Mouse (Mus musculus) liver, embryonic 13.5 days (tissue): ENCODE results near the gene Setd1a. TPM values are rescaled to one million over a fixed set of nuclear protein-coding genes. Genes with fewer than 3 reads are reported as not detected.
"Not testable (repeated sequence)": the region's sequence is repeated elsewhere in the genome, so short reads cannot be mapped to it uniquely, and the experiment has no call there.

ENCODE experiments used
- ATAC-seq: fragments of 200-750 bp; cut with Nextera tagmentation; 2 replicates; pipeline ENCODE4 v1.8.0; 2017; ENCODE audit warnings: low read depth, mild to moderate bottlenecking, moderate number of reproducible peaks, moderate library complexity
- DNase-seq: peaks from one replicate; pipeline ENCODE4 v3.0.0; 2022
- H3K27ac ChIP-seq: fragments of 300-500 bp; sonication (generic); 2 replicates; pipeline ENCODE4 v1.5.1; 2015; ENCODE audit warnings: moderate library complexity, mild to moderate bottlenecking, inconsistent platforms
- H3K27me3 ChIP-seq: fragments of 300-500 bp; sonication (generic); 2 replicates; pipeline ENCODE4 v1.6.1; 2015; ENCODE audit warnings: mild to moderate bottlenecking, inconsistent platforms
- H3K36me3 ChIP-seq: fragments of 300-500 bp; sonication (generic); 2 replicates; pipeline ENCODE4 v1.6.1; 2015; ENCODE audit warnings: mild to moderate bottlenecking, inconsistent platforms
- H3K4me1 ChIP-seq: fragments of 300-500 bp; sonication (generic); replicated peaks from 2 replicates; pipeline ENCODE4 v1.6.1; 2015; ENCODE audit warnings: inconsistent platforms
- H3K4me2 ChIP-seq: fragments of 300-500 bp; sonication (generic); 2 replicates; pipeline ENCODE4 v1.6.1; 2015; ENCODE audit warnings: inconsistent platforms, mild to moderate bottlenecking, moderate library complexity
- H3K4me3 ChIP-seq: fragments of 300-500 bp; sonication (generic); replicated peaks from 2 replicates; pipeline ENCODE4 v1.5.1; 2015; ENCODE audit warnings: mild to moderate bottlenecking, inconsistent platforms
- H3K9ac ChIP-seq: fragments of 300-500 bp; sonication (generic); 2 replicates; pipeline ENCODE4 v1.6.1; 2015; ENCODE audit warnings: mild to moderate bottlenecking, inconsistent platforms
- H3K9me3 ChIP-seq: fragments of 300-500 bp; sonication (generic); replicated peaks from 2 replicates; pipeline ENCODE4 v1.6.1; 2016; ENCODE audit warnings: inconsistent platforms
- WGBS: fragments of 180-500 bp; shearing (Covaris S2); methylation state at CpG from one replicate; pipeline ENCODE4 v1.1.7; 2015; ENCODE audit not compliant: insufficient replicate concordance; 5-methylcytosine and 5-hydroxymethylcytosine counted together
- polyA plus RNA-seq: library from polyadenylated mRNA; unstranded; fragments of >200 nt; fragmentation: Nextera tagmentation; extraction: Ambion mirVana; gene quantifications from 2 replicates; pipeline ENCODE4 v1.2.1, GENCODE M21; 2015

The Setd1a gene
- polyA plus RNA-seq, 1 experiment from 2014 or later: 8.4 TPM

DNA sequence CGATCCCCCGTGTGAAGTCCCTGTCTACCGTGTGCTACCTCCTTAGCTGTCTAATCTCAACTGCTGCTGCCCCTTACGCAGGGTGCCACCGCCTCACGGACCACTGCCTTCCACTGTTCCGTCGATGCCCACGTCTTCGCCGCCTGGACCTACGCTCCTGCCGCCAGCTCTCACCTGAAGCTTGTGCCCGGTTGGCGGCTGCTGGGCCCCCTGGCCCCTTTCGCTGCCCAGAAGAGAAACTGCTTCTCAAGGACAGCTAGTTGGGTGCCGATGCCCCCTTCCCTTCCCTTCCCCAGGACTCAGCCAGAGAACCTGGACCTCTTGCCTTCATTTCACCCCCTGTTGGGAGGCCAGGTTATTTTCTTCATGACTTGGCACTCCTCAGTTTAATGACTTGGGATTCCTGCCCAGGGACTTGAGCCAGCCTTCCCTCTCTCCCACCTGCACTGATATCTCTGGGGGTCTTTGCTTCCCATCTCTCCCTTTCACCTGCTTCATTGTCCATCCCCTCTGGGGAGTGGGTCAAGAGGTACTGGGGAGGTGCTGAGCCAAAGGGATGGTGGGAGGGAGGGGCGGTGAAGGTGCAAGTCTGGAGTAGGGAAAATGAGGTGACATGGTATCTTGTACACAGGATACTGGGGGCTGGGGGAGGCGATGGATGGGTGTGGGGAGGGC, 8.7 kb upstream of the Setd1a start:
- peak overlapping the region; percentile 96 for H3K4me2 ChIP-seq
- no peak for DNase-seq
- peak; percentile 35 for ATAC-seq
- 59% methylated on average over 19 of the region's 19 CpGs for WGBS
- H3K27ac ChIP-seq: peak overlapping the region; percentile 98
- H3K27me3 ChIP-seq: no peaks in the 10 kb centered on the region
- H3K4me1 ChIP-seq: peaks cover 76% of the 10 kb centered on the region
- peaks cover 9% of the 10 kb centered on the region for H3K36me3 ChIP-seq
- H3K4me3 ChIP-seq: peak overlapping the region; percentile 73
- peak overlapping the region; percentile 92 for H3K9ac ChIP-seq
- H3K9me3 ChIP-seq: no peaks in the 10 kb centered on the region

GRCm38 (mm10) chr7:127768346-127768996, 8.0 kb upstream of the Setd1a start:
- H3K27me3 ChIP-seq: no peaks in the 10 kb centered on the region
- H3K4me2 ChIP-seq: peak overlapping the region; percentile 96
- DNase-seq (no peak), ATAC-seq (no peak)
- H3K9me3 ChIP-seq: no peaks in the 10 kb centered on the region
- peaks cover 8% of the 10 kb centered on the region for H3K36me3 ChIP-seq
- WGBS: 50% methylated on average over 13 of the region's 13 CpGs
- peak overlapping the region; percentile 98 for H3K27ac ChIP-seq
- H3K9ac ChIP-seq: peak overlapping the region; percentile 92
- H3K4me1 ChIP-seq: peaks cover 82% of the 10 kb centered on the region
- H3K4me3 ChIP-seq: peak overlapping the region; percentile 73

DNA sequence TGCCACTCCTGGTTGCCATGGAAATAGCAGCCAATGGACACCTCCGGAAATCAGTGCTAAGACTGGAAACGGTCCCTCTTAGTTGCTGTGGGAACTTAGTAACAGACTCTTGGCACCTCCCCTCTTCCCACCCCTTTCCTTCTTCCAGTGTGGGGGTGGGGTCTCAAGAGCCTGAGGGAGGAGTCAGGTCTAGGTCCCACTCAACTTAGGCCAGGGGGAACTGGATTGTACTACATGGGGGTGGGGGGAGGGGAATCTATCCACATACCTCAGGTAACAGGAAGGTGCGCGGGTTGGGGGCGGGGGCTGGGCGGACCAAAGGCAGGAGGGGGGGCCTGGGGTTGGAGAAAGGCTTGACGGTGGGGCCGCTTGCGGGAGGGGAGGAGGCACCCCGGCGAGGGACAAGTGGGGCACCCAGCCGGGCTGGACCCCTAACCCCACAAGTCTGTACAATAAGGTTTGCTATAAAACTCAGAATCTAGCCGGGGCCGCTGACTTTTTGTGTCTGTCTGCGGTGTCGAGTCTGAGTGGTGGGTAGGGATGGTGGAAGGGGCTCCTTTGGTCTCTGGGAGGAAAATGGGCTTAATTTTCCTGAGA, 7.4 kb upstream of the Setd1a start:
- DNase-seq (peak; percentile 70), ATAC-seq (0 out of 2 replicates have a peak, but pooled peaks have one; percentile 1)
- H3K27ac ChIP-seq: peak overlapping the region; percentile 98
- H3K9me3 ChIP-seq: no peaks in the 10 kb centered on the region
- peak overlapping the region; percentile 73 for H3K4me3 ChIP-seq
- H3K4me2 ChIP-seq: peak overlapping the region; percentile 96
- H3K4me1 ChIP-seq: peaks cover 88% of the 10 kb centered on the region
- no peaks in the 10 kb centered on the region for H3K27me3 ChIP-seq
- WGBS: under 1% methylated on average over 16 of the region's 16 CpGs
- peak overlapping the region; percentile 92 for H3K9ac ChIP-seq
- H3K36me3 ChIP-seq: peaks cover 7% of the 10 kb centered on the region

DNA sequence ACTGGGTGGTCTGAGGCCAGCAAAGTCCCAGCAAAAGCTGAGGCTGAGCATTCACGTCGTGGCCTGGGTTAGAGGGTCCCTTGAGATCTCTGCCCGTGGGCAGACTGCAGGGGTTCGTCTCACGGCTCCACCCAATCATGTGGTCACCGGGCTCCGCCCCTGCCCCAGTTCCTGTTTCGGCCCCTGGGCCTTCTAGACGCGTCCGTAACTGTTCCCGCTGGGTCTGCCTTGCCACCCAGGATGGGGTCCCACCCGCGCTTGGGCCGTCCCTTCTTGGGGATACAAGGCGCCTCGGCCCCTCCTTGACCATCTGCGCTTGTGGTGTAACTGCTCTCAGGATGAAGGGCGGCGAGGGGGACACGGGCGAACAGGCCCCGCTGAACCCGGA, 6.8 kb upstream of the Setd1a start, which contains the start of gene Orai3:
Orai3 (plus strand) TSS at position 165 of the 388 bp plus-strand sequence.
- 0% methylated on average over 24 of the region's 24 CpGs for WGBS
- no peaks in the 10 kb centered on the region for H3K9me3 ChIP-seq
- H3K36me3 ChIP-seq: peaks cover 10% of the 10 kb centered on the region
- peak within 1 kb of the TSS; percentile 92 for H3K9ac ChIP-seq
- H3K27me3 ChIP-seq: no peaks in the 10 kb centered on the region
- peak within 1 kb of the TSS; percentile 73 for H3K4me3 ChIP-seq
- H3K4me1 ChIP-seq: peaks cover 93% of the 10 kb centered on the region
- ATAC-seq (peak; percentile 33), DNase-seq (peak; percentile 74)
- H3K4me2 ChIP-seq: peak within 1 kb of the TSS; percentile 96
- H3K27ac ChIP-seq: peak within 1 kb of the TSS; percentile 98

DNA sequence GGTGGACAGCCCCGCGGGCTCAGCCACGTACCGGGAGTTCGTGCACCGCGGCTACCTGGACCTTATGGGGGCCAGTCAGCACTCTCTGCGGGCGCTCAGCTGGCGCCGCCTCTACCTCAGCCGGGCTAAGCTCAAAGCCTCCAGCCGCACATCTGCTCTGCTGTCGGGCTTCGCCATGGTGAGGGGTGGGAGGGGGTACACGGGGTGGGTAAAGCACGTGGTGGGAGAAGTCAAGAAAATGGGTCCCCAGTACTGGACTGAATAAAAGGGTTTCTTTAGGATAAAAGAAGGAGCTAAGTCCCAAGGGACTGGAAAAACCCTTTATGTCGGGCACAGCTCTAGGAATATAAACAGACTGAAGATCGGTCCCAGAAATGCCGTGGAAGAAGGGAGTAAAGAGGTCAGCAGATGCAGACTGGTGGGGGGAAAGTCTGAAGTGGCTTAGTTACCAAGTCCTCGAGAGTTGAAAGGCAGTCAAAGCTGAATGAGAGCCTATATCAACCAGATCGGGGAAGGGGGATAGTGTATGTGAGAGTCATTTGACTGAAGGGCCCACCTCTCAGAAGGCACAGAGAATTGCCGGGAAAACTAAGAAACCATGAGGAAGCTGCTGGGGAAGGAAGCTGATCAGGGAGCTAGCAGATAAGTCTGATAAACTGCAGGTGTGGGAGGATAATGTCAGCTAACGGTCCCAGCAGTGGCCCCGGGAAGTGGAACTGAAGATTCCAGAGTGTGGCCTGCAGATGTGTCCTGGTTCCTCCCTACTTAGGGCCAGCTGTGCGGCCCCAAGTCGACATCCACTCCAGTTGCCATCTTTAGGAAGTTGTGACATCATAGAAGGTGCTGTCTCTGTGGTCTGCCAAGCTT, 6.2 kb upstream of the Setd1a start:
- no peak for ATAC-seq
- peaks cover 92% of the 10 kb centered on the region for H3K4me1 ChIP-seq

DNA sequence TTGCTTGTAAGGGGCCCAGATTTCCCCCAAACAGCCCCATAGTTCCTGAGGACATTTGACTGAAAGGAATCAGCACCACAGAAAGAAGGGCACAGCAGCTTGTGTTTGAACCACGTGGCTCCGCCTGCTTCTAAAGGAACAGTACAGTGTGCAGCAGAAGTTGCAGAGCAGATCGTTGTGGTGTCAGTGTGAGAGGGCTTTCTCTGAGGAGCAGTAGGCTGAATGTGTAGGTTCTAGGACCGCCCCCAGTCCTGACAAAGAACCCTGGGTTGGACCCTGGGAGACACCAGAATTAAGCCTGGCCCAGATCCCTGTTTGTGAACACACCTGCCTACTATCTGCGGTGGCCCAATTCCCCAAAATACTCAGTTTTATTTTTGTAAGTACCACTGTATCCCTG, 5.2 kb upstream of the Setd1a start:
- Histone ChIP-seq H3K36me3 (peaks cover 10% of the 10 kb centered on the region), H3K9me3 (no peaks in the 10 kb centered on the region), H3K27me3 (no peaks in the 10 kb centered on the region), H3K9ac (peak overlapping the region; percentile 92; the same call in 1 of the 2 replicates), H3K4me1 (peaks cover 90% of the 10 kb centered on the region), H3K27ac (peak overlapping the region; percentile 98), H3K4me2 (peak overlapping the region; percentile 96), H3K4me3 (peak overlapping the region; percentile 73; the same call in 1 of the 2 replicates)
- 49% methylated on average over 5 of the region's 5 CpGs for WGBS
- no peak for ATAC-seq
- DNase-seq: no peak

More for the DNA sequence above, 6.2 kb upstream of the Setd1a start:
- peak overlapping the region; percentile 96 for H3K4me2 ChIP-seq
- no peaks in the 10 kb centered on the region for H3K27me3 ChIP-seq
- peak overlapping the region; percentile 98 for H3K27ac ChIP-seq
- H3K9me3 ChIP-seq: no peaks in the 10 kb centered on the region
- peak overlapping the region; percentile 92 for H3K9ac ChIP-seq
- peak overlapping the region; percentile 73 for H3K4me3 ChIP-seq
- peaks cover 10% of the 10 kb centered on the region for H3K36me3 ChIP-seq
- under 1% methylated on average over 27 of the region's 27 CpGs for WGBS
- DNase-seq: peak; percentile 24

GRCm38 (mm10) chr7:127772080-127772479, 4.4 kb upstream of the Setd1a start:
- Histone ChIP-seq H3K27me3 (no peaks in the 10 kb centered on the region), H3K4me2 (no peak overlapping the region), H3K9ac (no peak overlapping the region), H3K27ac (no peak overlapping the region), H3K9me3 (no peaks in the 10 kb centered on the region), H3K4me3 (no peak overlapping the region), H3K36me3 (peaks cover 10% of the 10 kb centered on the region), H3K4me1 (peaks cover 82% of the 10 kb centered on the region)
- DNase-seq (no peak), ATAC-seq (no peak)
- 41% methylated on average over 3 of the region's 3 CpGs for WGBS

DNA sequence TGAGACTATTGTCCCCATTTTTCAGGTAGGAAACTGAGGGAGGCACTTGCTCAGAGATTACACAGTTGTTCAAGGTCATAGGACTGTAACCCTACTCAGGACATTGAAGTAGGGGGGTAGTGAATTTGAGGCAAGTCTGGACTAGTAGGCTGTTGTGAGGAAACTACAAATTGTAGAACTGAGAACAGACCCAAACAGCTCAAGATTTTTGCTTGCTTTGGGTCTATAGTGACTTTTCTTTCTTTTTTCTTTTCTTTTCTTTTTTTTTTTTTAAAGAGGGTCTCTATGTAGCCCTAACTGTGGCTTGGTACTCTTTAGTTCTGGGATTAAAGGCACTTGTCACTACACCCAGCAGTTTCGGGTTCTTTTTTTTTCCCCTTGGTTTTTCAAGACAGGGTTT, 3.9 kb upstream of the Setd1a start:
- Histone ChIP-seq H3K9me3 (no peaks in the 10 kb centered on the region), H3K36me3 (peaks cover 9% of the 10 kb centered on the region), H3K4me2 (no peak overlapping the region), H3K4me3 (no peak overlapping the region), H3K4me1 (peaks cover 77% of the 10 kb centered on the region), H3K9ac (no peak overlapping the region), H3K27ac (no peak overlapping the region), H3K27me3 (no peaks in the 10 kb centered on the region)
- ATAC-seq (no peak), DNase-seq (no peak)
- WGBS: 64% methylated on average over 1 of the region's 1 CpGs

DNA sequence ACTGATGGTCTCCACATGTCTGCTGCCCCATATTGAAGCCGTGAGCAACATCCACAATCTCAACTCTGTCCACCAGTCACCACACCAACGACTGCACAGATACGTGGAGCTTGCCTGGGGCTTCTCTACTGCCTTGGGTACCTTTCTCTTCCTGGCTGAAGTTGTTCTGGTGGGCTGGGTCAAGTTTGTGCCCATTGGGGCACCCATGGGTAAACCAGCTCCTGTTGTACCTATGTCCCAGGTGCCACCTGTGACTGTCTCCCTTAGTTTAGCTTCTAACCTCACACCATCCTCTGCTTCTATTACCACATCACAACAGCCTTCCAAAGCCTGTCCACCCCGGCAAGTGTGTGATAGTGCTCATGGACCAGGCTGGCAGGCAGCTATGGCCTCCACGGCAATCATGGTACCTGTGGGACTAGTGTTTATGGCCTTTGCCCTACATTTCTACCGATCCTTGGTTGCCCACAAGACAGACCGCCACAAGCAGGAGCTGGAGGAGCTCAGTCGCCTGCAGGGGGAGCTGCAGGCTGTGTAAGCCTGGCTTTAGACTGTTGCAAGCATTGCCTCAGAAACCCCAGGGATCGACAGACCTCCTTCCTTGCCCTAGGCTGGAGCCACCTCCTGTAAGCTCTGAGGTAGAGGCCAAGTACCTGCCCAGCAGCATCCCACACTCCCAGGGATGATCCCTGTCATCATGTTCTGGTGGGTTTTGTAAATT, 2.6 kb upstream of the Setd1a start:
- WGBS: 36% methylated on average over 9 of the region's 9 CpGs
- peaks cover 75% of the 10 kb centered on the region for H3K4me1 ChIP-seq
- no peak for ATAC-seq
- H3K36me3 ChIP-seq: peaks cover 7% of the 10 kb centered on the region; the same call in 1 of the 2 replicates
- H3K4me2 ChIP-seq: no peak overlapping the region
- no peak overlapping the region for H3K4me3 ChIP-seq
- H3K9ac ChIP-seq: no peak overlapping the region
- H3K27me3 ChIP-seq: no peaks in the 10 kb centered on the region
- no peak overlapping the region for H3K27ac ChIP-seq
- DNase-seq: peak; percentile 69
- H3K9me3 ChIP-seq: no peaks in the 10 kb centered on the region

GRCm38 (mm10) chr7:127775837-127776236, 633 bp upstream of the Setd1a start:
- WGBS: 69% methylated on average over 7 of the region's 7 CpGs
- H3K27ac ChIP-seq: peak overlapping the region; percentile 96
- ATAC-seq: not testable (repeated sequence)

More at GRCm38 (mm10) chr7:127775837-127776236, 633 bp upstream of the Setd1a start:
- Histone ChIP-seq H3K4me3 (peak overlapping the region; percentile 93), H3K4me2 (peak overlapping the region; percentile 91), H3K9ac (peak overlapping the region; percentile 93), H3K4me1 (peaks cover 63% of the 10 kb centered on the region), H3K36me3 (peaks cover 26% of the 10 kb centered on the region)
- not testable (repeated sequence) for DNase-seq, H3K9me3 ChIP-seq, H3K27me3 ChIP-seq
